Mouse (Mus musculus): ENCODE data around the gene Olfr177. TPM values are rescaled to one million over a fixed set of nuclear protein-coding genes. Genes with fewer than 3 reads are reported as not detected.

The Olfr177 gene
- not detected in 2 replicates for polyA plus RNA-seq (2015; fragmentation: Nextera tagmentation; extraction: Ambion mirVana)

- Histone ChIP-seq H3K9ac (replicated peaks) (no peak within 1 kb of the TSS), H3K4me2 (ENCODE audit: low read depth, low read length) (no peak within 1 kb of the TSS), H3K4me1 (ENCODE audit: insufficient read depth) (no peaks in the 10 kb centered on the region), H3K4me3 (ENCODE audit: low read depth, low read length) (no peak within 1 kb of the TSS), H3K27ac (ENCODE audit: low read depth) (no peak within 1 kb of the TSS), H3K9me3 (ENCODE audit: low read length) (no peaks in the 10 kb centered on the region), H3K27me3 (ENCODE audit: insufficient read depth, low read length) (no peaks in the 10 kb centered on the region), H3K36me3 (replicated peaks; ENCODE audit: insufficient read depth, low read length) (no peaks in the 10 kb centered on the region)
- DNase-seq (no peak), ATAC-seq (no peak)
- WGBS (ENCODE audit: insufficient replicate concordance), result 52% methylated on average over 1 of the region's 1 CpGs
- TF ChIP-seq CTCF (IDR thresholded peaks at IDR 0.05; ENCODE audit: low read depth) (no peak), EP300 (IDR thresholded peaks at IDR 0.05; ENCODE audit: low read depth) (no peak)
Measured at GRCm38 (mm10) chr16:58874668-58875067, at the start of gene Olfr177. Olfr177 (minus strand) TSS chr16:58874768.

GRCm38 (mm10) chr16:58891963-58892362, 17.4 kb upstream of the Olfr177 start, which contains the start of gene Olfr178:
Olfr178 (minus strand) TSS chr16:58892063.
- Histone ChIP-seq H3K4me1 (ENCODE audit: insufficient read depth) (no peaks in the 10 kb centered on the region), H3K4me2 (ENCODE audit: low read depth, low read length) (no peak within 1 kb of the TSS), H3K9me3 (ENCODE audit: low read length) (no peaks in the 10 kb centered on the region), H3K27me3 (ENCODE audit: insufficient read depth, low read length) (no peaks in the 10 kb centered on the region), H3K36me3 (replicated peaks; ENCODE audit: insufficient read depth, low read length) (no peaks in the 10 kb centered on the region), H3K4me3 (ENCODE audit: low read depth, low read length) (no peak within 1 kb of the TSS), H3K27ac (ENCODE audit: low read depth) (no peak within 1 kb of the TSS), H3K9ac (replicated peaks) (no peak within 1 kb of the TSS)
- WGBS (ENCODE audit: insufficient replicate concordance), result 75% methylated on average over 3 of the region's 3 CpGs
- ATAC-seq (no peak), DNase-seq (no peak)
- TF ChIP-seq CTCF (IDR thresholded peaks at IDR 0.05; ENCODE audit: low read depth) (no peak), EP300 (IDR thresholded peaks at IDR 0.05; ENCODE audit: low read depth) (no peak)

GRCm38 (mm10) chr16:58884416-58884815, 9.8 kb upstream of the Olfr177 start:
- Histone ChIP-seq H3K4me3 (ENCODE audit: low read depth, low read length) (no peak overlapping the region), H3K9me3 (ENCODE audit: low read length) (no peaks in the 10 kb centered on the region), H3K27ac (ENCODE audit: low read depth) (no peak overlapping the region), H3K4me2 (ENCODE audit: low read depth, low read length) (no peak overlapping the region), H3K4me1 (ENCODE audit: insufficient read depth) (no peaks in the 10 kb centered on the region), H3K36me3 (replicated peaks; ENCODE audit: insufficient read depth, low read length) (no peaks in the 10 kb centered on the region), H3K27me3 (ENCODE audit: insufficient read depth, low read length) (no peaks in the 10 kb centered on the region), H3K9ac (replicated peaks) (no peak overlapping the region)
- DNase-seq, result no peak
- ATAC-seq, result no peak
- 91% methylated on average over 2 of the region's 2 CpGs for WGBS (ENCODE audit: insufficient replicate concordance)
- no peak for TF ChIP-seq CTCF (IDR thresholded peaks at IDR 0.05; ENCODE audit: low read depth)
- TF ChIP-seq EP300 (IDR thresholded peaks at IDR 0.05; ENCODE audit: low read depth), result no peak

- Histone ChIP-seq H3K4me2 (ENCODE audit: low read depth, low read length) (no peak overlapping the region), H3K27me3 (ENCODE audit: insufficient read depth, low read length) (no peaks in the 10 kb centered on the region)
- WGBS (ENCODE audit: insufficient replicate concordance), result 62% methylated on average over 1 of the region's 1 CpGs
Measured at GRCm38 (mm10) chr16:58861479-58861878, 13.1 kb downstream of the Olfr177 start.

GRCm38 (mm10) chr16:58860032-58860737, 14.4 kb downstream of the Olfr177 start:
- no peak for TF ChIP-seq CTCF (IDR thresholded peaks at IDR 0.05; ENCODE audit: low read depth)
- no peak for TF ChIP-seq EP300 (IDR thresholded peaks at IDR 0.05; ENCODE audit: low read depth)
- no peak for ATAC-seq
- no peaks in the 10 kb centered on the region for H3K4me1 ChIP-seq (ENCODE audit: insufficient read depth)

More at GRCm38 (mm10) chr16:58861479-58861878, 13.1 kb downstream of the Olfr177 start:
- Histone ChIP-seq H3K4me3 (ENCODE audit: low read depth, low read length) (no peak overlapping the region), H3K36me3 (replicated peaks; ENCODE audit: insufficient read depth, low read length) (no peaks in the 10 kb centered on the region), H3K27ac (ENCODE audit: low read depth) (no peak overlapping the region), H3K9ac (replicated peaks) (no peak overlapping the region), H3K4me1 (ENCODE audit: insufficient read depth) (no peaks in the 10 kb centered on the region), H3K9me3 (ENCODE audit: low read length) (no peaks in the 10 kb centered on the region)
- no peak for DNase-seq
- no peak for TF ChIP-seq EP300 (IDR thresholded peaks at IDR 0.05; ENCODE audit: low read depth)
- no peak for TF ChIP-seq CTCF (IDR thresholded peaks at IDR 0.05; ENCODE audit: low read depth)
- no peak for ATAC-seq

GRCm38 (mm10) chr16:58826732-58827319, 47.7 kb downstream of the Olfr177 start, which contains the start of gene Olfr175-ps1:
Olfr175-ps1 (minus strand) TSS chr16:58826782.
- DNase-seq (no peak), ATAC-seq (no peak)
- no peak for TF ChIP-seq EP300 (IDR thresholded peaks at IDR 0.05; ENCODE audit: low read depth)
- no peak for TF ChIP-seq CTCF (IDR thresholded peaks at IDR 0.05; ENCODE audit: low read depth)
- H3K27ac ChIP-seq (ENCODE audit: low read depth), result no peak within 1 kb of the TSS
- no peaks in the 10 kb centered on the region for H3K36me3 ChIP-seq (replicated peaks; ENCODE audit: insufficient read depth, low read length)
- no peak within 1 kb of the TSS for H3K9ac ChIP-seq (replicated peaks)
- H3K27me3 ChIP-seq (ENCODE audit: insufficient read depth, low read length), result no peaks in the 10 kb centered on the region
- H3K9me3 ChIP-seq (ENCODE audit: low read length), result no peaks in the 10 kb centered on the region
- H3K4me3 ChIP-seq (ENCODE audit: low read depth, low read length), result no peak within 1 kb of the TSS
- H3K4me1 ChIP-seq (ENCODE audit: insufficient read depth), result no peaks in the 10 kb centered on the region
- WGBS (ENCODE audit: insufficient replicate concordance), result 70% methylated on average over 1 of the region's 1 CpGs
- no peak within 1 kb of the TSS for H3K4me2 ChIP-seq (ENCODE audit: low read depth, low read length)

More at GRCm38 (mm10) chr16:58860032-58860737, 14.4 kb downstream of the Olfr177 start:
- Histone ChIP-seq H3K9ac (replicated peaks) (no peak overlapping the region), H3K4me2 (ENCODE audit: low read depth, low read length) (no peak overlapping the region), H3K9me3 (ENCODE audit: low read length) (no peaks in the 10 kb centered on the region), H3K36me3 (replicated peaks; ENCODE audit: insufficient read depth, low read length) (no peaks in the 10 kb centered on the region), H3K4me3 (ENCODE audit: low read depth, low read length) (no peak overlapping the region), H3K27me3 (ENCODE audit: insufficient read depth, low read length) (no peaks in the 10 kb centered on the region), H3K27ac (ENCODE audit: low read depth) (no peak overlapping the region)
- no peak for DNase-seq
- 53% methylated on average over 2 of the region's 2 CpGs for WGBS (ENCODE audit: insufficient replicate concordance)

Other genes with a start within 250 kb of the Olfr177 start
- not detected in 2 replicates for gene E330017A01Rik, start 236.0 kb downstream of the Olfr177 start, polyA plus RNA-seq (2015; fragmentation: Nextera tagmentation; extraction: Ambion mirVana)
- gene Cpox, start 204.5 kb downstream of the Olfr177 start, polyA plus RNA-seq (2015; fragmentation: Nextera tagmentation; extraction: Ambion mirVana), result 178 and 189 TPM in 2 replicates
- 0.11 TPM in 1 of 2 replicates, not detected in the other for gene Gpr15, start 155.7 kb downstream of the Olfr177 start, polyA plus RNA-seq (2015; fragmentation: Nextera tagmentation; extraction: Ambion mirVana)
- 23.8 and 28.4 TPM in 2 replicates for gene Cldnd1, start 146.9 kb downstream of the Olfr177 start, polyA plus RNA-seq (2015; fragmentation: Nextera tagmentation; extraction: Ambion mirVana)
- not detected in 2 replicates for gene Olfr172, start 111.6 kb downstream of the Olfr177 start, polyA plus RNA-seq (2015; fragmentation: Nextera tagmentation; extraction: Ambion mirVana)
- gene Olfr173, start 74.5 kb downstream of the Olfr177 start, polyA plus RNA-seq (2015; fragmentation: Nextera tagmentation; extraction: Ambion mirVana), result not detected in 2 replicates
- not detected in 2 replicates for gene Olfr175-ps1, start 48.0 kb downstream of the Olfr177 start, polyA plus RNA-seq (2015; fragmentation: Nextera tagmentation; extraction: Ambion mirVana)
- gene Olfr178, start 17.3 kb upstream of the Olfr177 start, polyA plus RNA-seq (2015; fragmentation: Nextera tagmentation; extraction: Ambion mirVana), result not detected in 2 replicates
- not detected in 2 replicates for gene Olfr181, start 54.0 kb upstream of the Olfr177 start, polyA plus RNA-seq (2015; fragmentation: Nextera tagmentation; extraction: Ambion mirVana)
- gene Olfr180, start 54.6 kb upstream of the Olfr177 start, polyA plus RNA-seq (2015; fragmentation: Nextera tagmentation; extraction: Ambion mirVana), result not detected in 2 replicates
- not detected in 2 replicates for gene Olfr183, start 120.6 kb upstream of the Olfr177 start, polyA plus RNA-seq (2015; fragmentation: Nextera tagmentation; extraction: Ambion mirVana)
- not detected in 2 replicates for gene Olfr186, start 155.5 kb upstream of the Olfr177 start, polyA plus RNA-seq (2015; fragmentation: Nextera tagmentation; extraction: Ambion mirVana)
- gene Olfr187, start 165.0 kb upstream of the Olfr177 start, polyA plus RNA-seq (2015; fragmentation: Nextera tagmentation; extraction: Ambion mirVana), result not detected in 2 replicates
- gene Olfr190, start 203.2 kb upstream of the Olfr177 start, polyA plus RNA-seq (2015; fragmentation: Nextera tagmentation; extraction: Ambion mirVana), result not detected in 2 replicates
- gene Olfr191, start 215.1 kb upstream of the Olfr177 start, polyA plus RNA-seq (2015; fragmentation: Nextera tagmentation; extraction: Ambion mirVana), result not detected in 2 replicates
- gene Olfr193, start 237.1 kb upstream of the Olfr177 start, polyA plus RNA-seq (2015; fragmentation: Nextera tagmentation; extraction: Ambion mirVana), result not detected in 2 replicates
- gene Olfr194, start 246.3 kb upstream of the Olfr177 start, polyA plus RNA-seq (2015; fragmentation: Nextera tagmentation; extraction: Ambion mirVana), result not detected in 2 replicates

Data from liver, postnatal 0 days (tissue).